Mouse (Mus musculus) bone marrow macrophage, adult 2 months (primary cell): ENCODE results near the gene Vdr. TPM values are rescaled to one million over a fixed set of nuclear protein-coding genes. Genes with fewer than 3 reads are reported as not detected.

Experiments used
- H3K27ac ChIP-seq: 2 replicates; pipeline ENCODE4 v1.5.1; 2012; ENCODE audit warnings: low read depth, low read length; ENCODE audit not compliant: insufficient read depth
- H3K4me1 ChIP-seq: 2 replicates; pipeline ENCODE4 v1.6.1; 2012; ENCODE audit warnings: low read length; ENCODE audit not compliant: control insufficient read depth, insufficient read depth
- H3K4me3 ChIP-seq: 2 replicates; pipeline ENCODE4 v1.5.1; 2012; ENCODE audit warnings: mild to moderate bottlenecking, low read length, moderate library complexity; ENCODE audit not compliant: insufficient read depth
- CTCF ChIP-seq: IDR thresholded peaks from 2 replicates; pipeline ENCODE4 v1.5.1; 2012; ENCODE audit warnings: low read depth, mild to moderate bottlenecking, low read length, moderate library complexity
- POLR2A ChIP-seq: IDR thresholded peaks from 2 replicates; pipeline ENCODE4 v1.6.1; 2012; ENCODE audit warnings: mild to moderate bottlenecking, low read depth, low read length, borderline replicate concordance
- polyA plus RNA-seq: library from polyadenylated mRNA; stranded (reverse); fragments of >200 nt; gene quantifications from 2 replicates; pipeline ENCODE4 v1.2.4, GENCODE M21; 2012; ENCODE audit not compliant: missing spikeins, insufficient read depth, insufficient read length

Gene Vdr
- polyA plus RNA-seq = 0.45 and 0.82 TPM in 2 replicates

GRCm38 (mm10) chr15:97910530-97910929 is at the start of gene Vdr:
Gene Vdr (minus strand): TSS chr15:97910630.
- H3K27ac ChIP-seq = no peak within 1 kb of the TSS
- no peak for TF ChIP-seq CTCF
- TF ChIP-seq POLR2A = no peak
- no peak within 1 kb of the TSS for H3K4me3 ChIP-seq
- peaks cover 10% of the 10 kb centered on the region for H3K4me1 ChIP-seq

- H3K27ac ChIP-seq = no peak overlapping the region
- TF ChIP-seq POLR2A (no peak), CTCF (no peak)
- no peaks in the 10 kb centered on the region for H3K4me1 ChIP-seq
- no peak overlapping the region for H3K4me3 ChIP-seq
These were observed 46.0 kb upstream of the Vdr start for GRCm38 (mm10) chr15:97956416-97956815.

GRCm38 (mm10) chr15:97955742-97956141 is 45.3 kb upstream of the Vdr start:
- no peak overlapping the region for H3K4me3 ChIP-seq
- no peak for TF ChIP-seq CTCF

GRCm38 (mm10) chr15:97955286-97955685 is 44.9 kb upstream of the Vdr start:
- Histone ChIP-seq H3K4me3 (no peak overlapping the region), H3K27ac (no peak overlapping the region)
- TF ChIP-seq CTCF = no peak
- no peak for TF ChIP-seq POLR2A

More at GRCm38 (mm10) chr15:97955742-97956141, 45.3 kb upstream of the Vdr start:
- Histone ChIP-seq H3K27ac (no peak overlapping the region), H3K4me1 (no peaks in the 10 kb centered on the region)

GRCm38 (mm10) chr15:97954671-97955070 is 44.2 kb upstream of the Vdr start:
- no peak overlapping the region for H3K4me3 ChIP-seq
- no peak for TF ChIP-seq POLR2A
- TF ChIP-seq CTCF = no peak
- no peak overlapping the region for H3K27ac ChIP-seq
- no peaks in the 10 kb centered on the region for H3K4me1 ChIP-seq

More at GRCm38 (mm10) chr15:97955286-97955685, 44.9 kb upstream of the Vdr start:
- no peaks in the 10 kb centered on the region for H3K4me1 ChIP-seq

GRCm38 (mm10) chr15:97952889-97953189 is 42.4 kb upstream of the Vdr start:
- no peaks in the 10 kb centered on the region for H3K4me1 ChIP-seq
- TF ChIP-seq POLR2A (no peak), CTCF (no peak)
- H3K27ac ChIP-seq = no peak overlapping the region
- H3K4me3 ChIP-seq = no peak overlapping the region

- no peak overlapping the region for H3K27ac ChIP-seq
- H3K4me1 ChIP-seq = no peaks in the 10 kb centered on the region
- no peak for TF ChIP-seq POLR2A
- peak; percentile 98 for TF ChIP-seq CTCF
- H3K4me3 ChIP-seq = no peak overlapping the region
These were observed 41.9 kb upstream of the Vdr start for GRCm38 (mm10) chr15:97952137-97952888.

GRCm38 (mm10) chr15:97950240-97950639 is 39.8 kb upstream of the Vdr start:
- Histone ChIP-seq H3K27ac (no peak overlapping the region), H3K4me1 (no peaks in the 10 kb centered on the region), H3K4me3 (no peak overlapping the region)
- TF ChIP-seq POLR2A (no peak), CTCF (no peak)

- Histone ChIP-seq H3K4me1 (no peaks in the 10 kb centered on the region), H3K27ac (no peak overlapping the region), H3K4me3 (no peak overlapping the region)
- TF ChIP-seq CTCF = no peak
- no peak for TF ChIP-seq POLR2A
These were observed 39.3 kb upstream of the Vdr start for GRCm38 (mm10) chr15:97949706-97950105.

GRCm38 (mm10) chr15:97948720-97949119 is 38.3 kb upstream of the Vdr start:
- Histone ChIP-seq H3K4me1 (no peaks in the 10 kb centered on the region), H3K27ac (no peak overlapping the region), H3K4me3 (no peak overlapping the region)
- TF ChIP-seq CTCF (no peak), POLR2A (no peak)

GRCm38 (mm10) chr15:97945656-97946315 is 35.4 kb upstream of the Vdr start:
- TF ChIP-seq CTCF (no peak), POLR2A (no peak)
- no peak overlapping the region for H3K4me3 ChIP-seq
- H3K27ac ChIP-seq = no peak overlapping the region
- H3K4me1 ChIP-seq = no peaks in the 10 kb centered on the region
